Mouse (Mus musculus) cerebellum, adult 11 months (tissue): ENCODE results near the gene Fam198a.

Experiments
- DNase-seq: peaks from one replicate; pipeline ENCODE4 v3.0.0; 2022

The Fam198a gene

DNA sequence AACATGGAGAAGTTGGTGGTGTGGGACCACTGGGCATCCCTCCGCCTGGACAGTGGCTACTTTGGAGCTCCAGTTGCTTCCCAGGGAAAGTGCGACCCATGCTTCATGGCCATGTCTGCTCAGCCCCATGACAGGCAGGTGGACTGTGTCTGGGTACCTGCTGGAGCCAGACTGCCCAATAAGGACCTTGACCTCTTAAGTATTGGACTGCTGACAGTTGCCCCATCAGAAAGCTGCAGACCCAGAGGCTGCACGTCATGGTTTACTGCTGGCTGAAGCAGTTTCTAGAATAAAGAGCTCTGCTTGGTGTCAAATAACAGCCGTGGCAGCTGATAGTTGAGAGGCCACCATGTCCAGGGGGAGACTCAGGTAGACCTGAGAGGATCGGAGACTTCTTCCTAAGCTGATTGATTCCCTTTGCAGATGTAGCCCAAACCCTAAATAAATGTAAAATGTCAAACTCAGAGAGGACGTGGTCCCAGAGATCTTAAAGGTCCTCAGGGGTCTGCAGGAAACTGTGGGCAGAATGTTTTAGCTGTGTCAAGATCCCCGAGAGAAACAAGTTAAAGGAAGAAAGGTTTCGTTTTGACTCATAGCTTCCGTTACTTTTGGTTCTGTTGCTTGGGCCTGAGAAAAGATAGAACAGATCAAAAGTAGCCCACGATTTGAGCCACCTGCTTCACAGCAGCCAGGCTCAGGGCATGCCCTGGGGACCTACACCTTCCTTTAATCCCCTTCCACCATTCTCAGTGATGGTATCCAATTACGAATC, 24.0 kb upstream of the Fam198a start:
- no peak for DNase-seq

- DNase-seq = no peak
These were observed 23.1 kb upstream of the Fam198a start for GRCm38 (mm10) chr9:121927721-121928120.

DNA sequence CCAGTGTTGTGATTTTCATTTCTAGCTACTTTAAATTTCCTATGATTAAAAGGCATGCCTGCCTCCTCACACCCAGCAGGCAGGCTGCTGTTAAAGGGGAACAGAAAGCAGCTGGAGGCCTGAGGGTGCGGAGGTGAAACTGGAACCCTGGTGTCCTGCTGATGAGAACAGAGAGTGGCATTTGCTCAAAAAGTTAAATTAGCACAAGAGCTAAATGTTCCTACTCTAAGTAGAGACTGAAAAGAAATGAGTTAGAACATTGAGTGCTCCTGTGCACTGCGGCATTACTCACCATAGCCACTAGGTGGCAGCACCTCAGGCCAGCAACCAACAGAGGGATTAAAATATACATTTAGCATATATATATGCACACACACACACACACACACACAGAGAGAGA, 22.3 kb upstream of the Fam198a start:
- peak; percentile 23 for DNase-seq

- no peak for DNase-seq
These were observed 15.9 kb upstream of the Fam198a start for GRCm38 (mm10) chr9:121934856-121935255.

DNA sequence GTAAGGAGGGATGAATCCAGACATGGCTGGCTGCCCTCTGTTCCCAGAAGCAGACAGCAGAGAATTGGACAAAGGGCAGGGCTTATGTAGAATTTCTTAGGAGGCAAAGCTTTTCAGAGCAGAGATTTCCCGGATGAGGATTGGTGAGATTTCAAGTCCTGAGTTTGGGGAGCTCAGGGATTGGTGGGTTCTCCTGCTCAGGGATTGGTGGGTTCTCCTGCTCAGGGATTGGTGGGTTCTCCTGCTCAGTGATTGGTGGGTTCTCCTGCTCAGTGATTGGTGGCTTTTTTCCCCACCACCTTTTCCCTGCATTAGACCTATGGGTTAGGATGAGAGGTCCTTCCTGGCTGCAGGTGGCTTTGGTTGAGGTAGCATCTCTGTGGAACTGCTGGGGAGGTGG, 13.8 kb upstream of the Fam198a start:
- peak; percentile 29 for DNase-seq

GRCm38 (mm10) chr9:121937451-121937864, 13.3 kb upstream of the Fam198a start:
- no peak for DNase-seq

DNA sequence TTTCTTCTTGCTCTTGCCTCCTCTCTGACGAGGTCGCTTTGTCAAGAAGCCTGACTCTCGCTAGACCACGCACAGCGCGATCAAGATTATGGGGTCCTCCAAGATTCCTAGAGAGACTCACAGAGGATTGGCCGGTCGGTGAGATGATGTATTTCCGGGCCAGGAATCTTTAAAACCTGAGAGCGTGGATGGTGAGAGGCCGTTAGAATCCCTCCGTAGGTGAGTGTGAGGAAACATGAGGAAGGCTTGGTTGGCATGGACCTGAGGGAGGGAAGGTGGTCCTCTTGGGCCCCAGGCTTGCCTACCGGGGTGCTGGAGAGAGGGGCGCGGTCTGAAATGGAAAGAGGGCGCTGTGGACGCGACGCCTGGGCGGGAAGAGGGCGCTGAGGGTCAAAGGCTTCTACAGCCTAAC, 12.8 kb upstream of the Fam198a start:
- DNase-seq = no peak

DNA sequence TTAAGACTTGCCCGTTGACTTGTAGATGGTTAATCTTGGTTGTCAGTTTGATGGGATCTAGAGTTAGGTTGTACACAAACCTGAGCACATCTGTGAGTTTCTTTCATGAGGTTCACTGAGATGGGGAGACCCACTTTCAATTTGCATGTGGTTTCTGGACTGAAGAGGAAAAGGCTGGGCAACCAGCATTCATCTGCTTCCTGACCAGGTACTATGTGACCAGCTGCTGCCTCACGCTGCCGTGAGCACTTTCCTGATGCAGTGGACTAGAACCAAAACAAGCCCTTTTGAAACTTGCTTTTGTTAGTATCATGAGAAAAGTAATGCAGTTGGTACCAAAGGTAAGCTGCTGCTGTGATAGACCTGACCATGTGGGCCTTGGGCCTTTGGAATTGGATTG, 7.8 kb upstream of the Fam198a start:
- no peak for DNase-seq

DNA sequence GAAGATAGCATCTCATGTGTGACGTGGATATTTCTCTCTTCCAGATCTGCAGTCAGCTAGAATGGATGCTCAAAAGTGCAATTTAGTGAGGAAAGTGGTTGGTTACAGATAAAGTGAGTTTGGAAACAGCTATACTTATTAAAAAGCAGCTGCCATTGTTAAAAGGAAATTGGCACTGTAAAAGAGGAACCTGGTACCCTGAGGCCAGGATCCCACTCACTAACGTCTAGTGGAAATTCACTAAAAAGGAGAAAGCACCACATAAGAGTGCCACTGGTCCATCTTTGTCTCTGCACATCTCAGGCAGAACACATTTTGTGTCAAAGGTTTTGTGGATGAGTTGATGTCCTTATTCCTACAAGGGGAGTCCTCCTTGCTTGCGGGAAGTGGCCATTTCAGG, 7.2 kb upstream of the Fam198a start:
- DNase-seq = no peak

GRCm38 (mm10) chr9:121947784-121948183, 3.0 kb upstream of the Fam198a start:
- peak; percentile 57 for DNase-seq

DNA sequence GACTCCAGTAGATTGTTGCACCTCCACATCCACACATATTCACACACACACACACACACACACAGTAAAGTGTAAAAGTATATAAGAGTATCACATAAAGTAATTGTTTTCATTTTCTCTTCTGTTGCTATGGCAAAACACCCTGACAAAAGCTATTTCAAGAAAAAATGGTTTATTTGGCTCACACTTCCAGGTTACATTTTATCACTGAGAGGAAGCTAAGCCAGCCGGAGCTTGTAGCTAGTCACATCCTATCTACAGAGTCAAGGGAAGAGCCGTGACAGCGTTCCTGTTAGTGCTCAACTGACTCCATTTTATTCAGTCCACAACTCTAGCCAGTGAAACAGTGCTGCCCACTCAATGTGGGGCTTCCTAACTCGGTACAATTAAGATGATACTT, 2.4 kb upstream of the Fam198a start:
- DNase-seq = no peak

DNA sequence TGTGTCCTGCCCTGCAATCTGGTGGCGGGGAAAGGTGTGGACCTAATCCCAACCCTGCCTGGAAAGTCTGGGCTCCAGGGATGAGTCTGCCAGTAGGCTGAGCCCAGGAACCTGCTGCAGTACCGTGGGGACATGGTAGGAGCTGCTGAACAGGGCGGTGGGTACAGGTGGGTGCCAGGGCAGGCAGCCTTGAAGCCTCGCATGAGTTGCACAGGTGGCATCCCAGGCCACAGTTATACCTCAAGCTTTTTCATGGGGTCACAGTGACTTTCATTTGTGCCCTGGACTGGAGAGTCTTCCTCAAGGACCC, 281 bp downstream of the Fam198a start:
- no peak for DNase-seq

- no peak for DNase-seq
These were observed 1.8 kb downstream of the Fam198a start for GRCm38 (mm10) chr9:121952596-121952995.

GRCm38 (mm10) chr9:121959966-121960635, 9.3 kb downstream of the Fam198a start:
- no peak for DNase-seq

DNA sequence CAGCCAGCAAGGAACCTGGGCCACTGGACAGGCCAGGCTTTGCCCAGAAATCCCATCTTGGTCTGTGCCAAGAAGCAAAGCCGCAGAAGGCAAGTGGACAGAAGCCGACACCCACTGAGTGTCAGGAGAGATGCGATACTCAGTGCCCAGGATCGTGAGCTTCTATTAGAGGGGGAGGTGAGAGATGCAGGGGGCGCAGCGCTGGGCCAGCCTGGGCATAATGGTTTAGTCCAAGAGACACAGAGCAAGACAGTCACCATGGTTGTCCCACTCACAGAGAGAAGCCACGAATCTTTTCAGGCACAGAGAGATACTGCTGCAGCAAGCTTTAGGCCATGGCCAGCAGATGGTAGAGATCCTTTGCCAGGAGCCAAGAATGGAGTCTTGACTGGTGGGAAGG, 14.2 kb downstream of the Fam198a start:
- DNase-seq = no peak

DNA sequence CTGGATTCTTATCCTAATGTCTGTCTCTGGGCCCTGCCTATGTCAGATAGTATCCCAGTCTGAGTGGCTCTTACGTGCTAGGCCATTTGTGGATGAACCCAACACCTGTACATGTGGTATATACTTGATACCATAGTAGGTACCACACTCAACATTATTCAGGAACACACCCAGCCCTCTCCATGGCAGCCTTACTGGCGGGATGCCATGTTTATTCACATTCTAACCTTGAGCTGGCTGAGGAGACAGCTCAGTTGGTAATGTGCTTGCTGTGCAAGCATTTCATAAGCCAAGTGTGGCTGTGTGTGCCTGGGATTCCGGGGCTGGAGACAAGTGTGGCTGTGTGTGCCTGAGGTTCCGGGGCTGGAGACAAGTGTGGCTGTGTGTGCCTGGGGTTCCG, 17.5 kb downstream of the Fam198a start:
- DNase-seq = no peak

DNA sequence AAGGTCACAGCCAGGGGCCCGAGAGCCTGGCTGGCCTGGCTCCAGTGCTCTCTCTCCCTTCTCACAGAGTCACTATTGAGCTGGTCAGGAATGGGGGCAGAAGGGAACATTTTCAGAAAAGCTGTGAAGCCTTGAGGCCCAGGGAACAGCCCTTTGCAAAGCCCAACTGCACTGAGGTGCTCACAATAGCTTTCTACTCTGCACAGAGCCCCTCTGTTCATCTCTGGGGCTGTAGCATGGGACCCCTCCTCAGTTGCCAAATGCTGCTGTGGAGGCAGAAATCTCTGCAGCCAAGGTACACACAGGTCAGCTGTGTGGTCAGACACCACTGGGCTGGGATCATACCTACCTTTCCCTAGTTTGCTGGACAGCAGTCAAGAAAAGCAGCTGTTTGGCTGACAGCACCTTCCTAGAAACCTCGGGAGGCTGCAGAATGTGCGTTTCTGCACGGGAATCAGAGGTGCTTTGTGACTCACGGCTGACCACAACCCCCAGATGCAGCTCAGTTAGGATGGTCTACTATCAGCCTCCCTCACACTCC, 19.1 kb downstream of the Fam198a start:
- DNase-seq = no peak

DNA sequence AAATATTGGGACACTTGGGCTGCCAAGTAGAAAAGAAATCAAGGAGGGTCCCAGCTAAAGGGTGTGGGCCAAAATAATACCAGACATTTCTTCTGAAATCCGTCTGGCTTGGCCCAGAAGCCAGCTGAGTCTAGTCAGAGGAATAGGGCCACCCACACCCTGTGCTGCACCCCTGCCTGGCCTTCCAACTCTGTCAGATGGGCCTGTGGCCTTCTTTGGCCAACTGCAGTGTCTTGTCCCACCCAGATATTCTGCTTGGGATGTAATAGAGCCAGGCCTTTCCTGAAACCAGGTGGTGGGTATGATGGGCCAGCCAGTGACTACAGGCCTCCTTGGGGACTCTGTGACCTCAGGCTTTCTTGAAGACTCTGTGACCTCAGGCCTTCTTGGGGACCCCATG, 22.4 kb downstream of the Fam198a start:
- no peak for DNase-seq

DNA sequence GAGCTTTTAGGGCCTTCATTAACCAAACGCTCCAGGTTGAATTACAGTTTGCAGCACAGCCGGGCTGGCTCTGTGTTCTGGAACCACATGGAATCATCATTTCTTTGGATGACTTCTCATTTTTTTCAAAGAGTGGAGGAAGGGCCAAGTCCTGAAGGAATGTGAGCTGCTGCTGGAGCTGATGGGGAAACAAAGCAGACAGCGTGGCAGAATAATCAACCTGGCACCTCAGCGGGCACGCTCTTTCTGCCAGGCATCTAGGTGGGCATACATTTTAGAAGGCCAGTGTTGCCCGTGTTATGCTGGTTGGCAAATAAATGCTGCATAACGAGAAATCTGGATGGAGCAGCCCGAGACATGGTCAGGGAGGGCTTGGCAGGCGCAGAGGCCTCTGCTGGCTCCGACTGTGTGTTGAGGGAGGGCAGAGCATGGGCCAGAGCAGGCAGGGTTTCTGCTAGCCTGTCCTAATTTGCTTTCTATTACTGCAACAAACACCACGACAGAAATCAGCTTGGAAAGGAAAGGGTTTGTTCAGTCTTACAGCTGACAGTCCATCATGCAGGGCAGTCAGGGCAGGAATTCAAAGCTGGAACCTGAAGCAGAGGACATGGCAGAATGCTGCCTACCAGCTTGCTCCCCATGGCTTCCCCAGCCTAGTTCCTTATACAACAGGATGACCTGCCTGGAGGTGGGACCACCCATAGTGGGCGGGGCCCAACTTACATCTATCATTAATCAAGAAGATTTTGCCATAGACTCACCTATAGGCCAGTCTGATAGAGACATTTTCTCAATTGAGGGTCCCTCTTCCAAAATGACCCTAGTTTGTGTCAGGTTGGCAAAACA, 23.6 kb downstream of the Fam198a start:
- peak; percentile 55 for DNase-seq

GRCm38 (mm10) chr9:121975321-121975720, 24.5 kb downstream of the Fam198a start:
- DNase-seq = no peak

- DNase-seq = no peak
These were observed 30.3 kb downstream of the Fam198a start for GRCm38 (mm10) chr9:121981046-121981445.

DNA sequence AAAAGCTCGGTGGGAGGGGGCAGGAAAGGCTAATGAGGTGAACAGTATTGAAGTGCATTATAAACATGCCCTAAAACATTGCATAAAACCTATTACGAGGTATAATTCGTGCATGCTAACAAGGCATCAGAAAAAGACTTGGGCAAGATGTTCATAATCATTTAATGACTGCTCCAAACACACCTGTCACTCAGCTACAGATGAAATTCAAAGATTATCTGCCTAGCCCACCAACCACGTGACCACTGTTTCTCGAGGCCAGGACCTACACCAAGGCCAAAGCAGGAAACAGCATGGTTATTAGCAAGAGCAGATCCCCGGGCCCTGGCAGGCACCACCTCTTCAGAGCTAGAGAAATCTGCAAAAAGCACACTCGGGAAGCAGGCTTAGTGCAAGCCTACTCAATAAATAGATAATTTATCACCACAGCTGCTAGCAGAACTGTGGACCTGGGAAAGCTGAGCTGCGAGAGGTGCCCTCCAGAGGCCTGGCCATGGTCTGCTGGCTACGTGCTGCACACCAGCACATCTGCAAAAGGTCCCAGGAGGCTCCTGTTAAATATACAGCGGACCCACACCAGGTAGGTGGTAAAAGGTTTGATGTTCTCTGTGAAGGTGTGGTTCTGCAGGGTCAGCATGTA, 30.8 kb downstream of the Fam198a start:
- no peak for DNase-seq

DNA sequence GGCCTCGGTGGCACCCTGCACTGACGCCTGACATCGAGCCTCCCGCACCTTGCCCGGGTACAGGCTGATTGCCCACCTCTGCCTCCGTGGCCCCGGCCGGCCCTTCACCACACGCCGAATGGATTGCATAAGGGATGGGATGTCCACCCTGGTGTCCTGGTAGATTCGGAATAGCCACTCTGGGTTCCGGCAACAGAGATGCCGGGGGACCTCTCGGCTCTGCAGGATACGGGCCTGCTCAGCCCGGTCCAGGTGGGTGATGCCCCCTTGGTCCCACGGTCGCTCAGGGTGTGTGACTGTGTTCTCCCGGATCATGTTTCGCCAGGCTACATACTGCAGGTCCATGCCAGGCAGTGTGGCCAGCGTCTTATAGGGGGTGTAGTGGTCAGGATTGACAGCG, 31.4 kb downstream of the Fam198a start:
- no peak for DNase-seq
